8 mouse cellular contexts compared by ENCODE assay signal in the genomic region with DNA sequence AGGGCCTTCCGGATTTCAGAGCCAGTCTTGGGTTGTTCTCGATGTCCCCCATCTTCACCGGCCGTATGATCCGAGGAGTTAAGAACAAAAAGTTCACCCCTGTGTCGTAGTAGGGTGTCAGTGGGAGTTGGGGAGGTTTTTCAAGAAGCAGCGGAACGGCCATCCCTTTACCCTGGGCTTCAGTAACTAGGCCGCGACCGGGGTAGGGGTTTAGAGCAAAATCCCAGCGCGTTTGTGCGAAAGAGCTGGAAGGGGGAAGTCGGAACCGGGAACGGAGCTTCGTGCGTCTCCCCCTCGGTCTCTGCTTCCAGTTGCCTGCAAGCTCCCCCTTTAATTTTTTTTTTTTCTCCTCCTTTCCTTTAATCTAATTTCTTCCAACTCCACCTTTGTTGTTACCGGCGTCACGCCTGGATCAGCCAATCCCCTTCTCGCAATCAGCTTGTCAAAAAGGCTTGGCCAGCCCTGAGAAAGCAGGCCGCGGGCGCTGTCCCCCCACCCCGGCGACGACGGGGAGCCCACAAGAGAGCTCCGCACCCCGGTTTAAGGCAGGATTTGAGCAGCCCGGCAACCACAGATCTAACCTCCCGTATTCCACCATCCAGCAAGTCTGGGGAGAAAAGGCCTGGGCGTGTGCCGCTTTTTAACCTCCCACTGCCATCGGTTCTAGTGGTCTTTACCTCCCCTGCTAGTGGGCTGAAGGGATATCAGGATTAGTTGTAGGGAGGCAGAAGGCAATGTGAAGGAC. TPM values are rescaled to one million over a fixed set of nuclear protein-coding genes. Genes with fewer than 3 reads are reported as not detected.
DNase-seq lines count a peak whose midpoint lies in the region; ATAC-seq lines count a peak whose summit lies in the region.

No protein-coding gene starts in this region.

- no peaks in the 10 kb centered on the region for H3K27me3 ChIP-seq in hindbrain, embryonic 13.5 days

- DNase-seq in R1 (ENCODE audit: low read depth, low spot score), result peak; percentile 84
- peak; percentile 92 to 94 for DNase-seq in cerebellum, postnatal 25 days
- peak; percentile 80 to 86 for DNase-seq in frontal cortex, postnatal 25 days (ENCODE audit: low spot score in 2 of 2)
- peak; percentile 76 to 77 for DNase-seq in layer of hippocampus, postnatal 25 days (ENCODE audit: extremely low spot score in 1 of 2, low spot score in 1 of 2)
- DNase-seq in lung, postnatal 10 days, result peak; percentile 88
- DNase-seq in ovary, postnatal 36 days (ENCODE audit: low spot score), result peak; percentile 82
- DNase-seq in thymus, postnatal 10 days (ENCODE audit: low spot score in 2 of 2), result peak; percentile 52 to 57

- peak overlapping the region; percentile 98 for H3K4me3 ChIP-seq in hindbrain, embryonic 13.5 days

- H3K27ac ChIP-seq in hindbrain, embryonic 13.5 days, result peak overlapping the region; percentile 99

- H3K9ac ChIP-seq in hindbrain, embryonic 13.5 days, result peak overlapping the region; percentile 100

- peak overlapping the region; percentile 80 for H3K4me2 ChIP-seq in hindbrain, embryonic 13.5 days

- H3K4me1 ChIP-seq in hindbrain, embryonic 13.5 days (replicated peaks), result peaks cover 27% of the 10 kb centered on the region

- 1% methylated on average over 38 of the region's 38 CpGs for WGBS in hindbrain, embryonic 13.5 days

- no peaks in the 10 kb centered on the region for H3K9me3 ChIP-seq in hindbrain, embryonic 13.5 days

- peaks cover 5% of the 10 kb centered on the region; the same call in 1 of the 2 replicates for H3K36me3 ChIP-seq in hindbrain, embryonic 13.5 days

- ATAC-seq in hindbrain, embryonic 13.5 days (ENCODE audit: low FRiP score), result peak; percentile 54; the same call in 1 of the 2 replicates

RNA-seq across cellular contexts. Expression of gene Ubtf, which starts 0.6 kb away (rescaled TPM):
- 77.1 and 82.7 TPM in 2 replicates for polyA plus RNA-seq in hindbrain, embryonic 13.5 days (2015; fragmentation: Nextera tagmentation; extraction: Ambion mirVana)
- 100 to 1,000 TPM; 123 to 134 TPM for total RNA-seq in layer of hippocampus, postnatal 25 days (2021)

RNA-seq across cellular contexts. Expression of gene Atxn7l3, which starts 23.7 kb away (rescaled TPM):
- polyA plus RNA-seq in hindbrain, embryonic 13.5 days (2015; fragmentation: Nextera tagmentation; extraction: Ambion mirVana), result 29.2 and 29.9 TPM in 2 replicates
- 100 to 1,000 TPM; 166 to 174 TPM for total RNA-seq in layer of hippocampus, postnatal 25 days (2021)

RNA-seq across cellular contexts. Expression of gene Tmub2, which starts 35.4 kb away (rescaled TPM):
- 81.3 and 82.8 TPM in 2 replicates for polyA plus RNA-seq in hindbrain, embryonic 13.5 days (2015; fragmentation: Nextera tagmentation; extraction: Ambion mirVana)
- total RNA-seq in layer of hippocampus, postnatal 25 days (2021), result 10 to 100 TPM; 64.7 to 71.7 TPM

RNA-seq across cellular contexts. Expression of gene Slc4a1, which starts 45.9 kb away (rescaled TPM):
- 4.4 and 5.0 TPM in 2 replicates for polyA plus RNA-seq in hindbrain, embryonic 13.5 days (2015; fragmentation: Nextera tagmentation; extraction: Ambion mirVana)
- under 1 TPM; 0.31 to 0.81 TPM for total RNA-seq in layer of hippocampus, postnatal 25 days (2021)

RNA-seq across cellular contexts. Expression of gene Asb16, which starts 51.6 kb away (rescaled TPM):
- not detected in 2 replicates for polyA plus RNA-seq in hindbrain, embryonic 13.5 days (2015; fragmentation: Nextera tagmentation; extraction: Ambion mirVana)
- 1 to 10 TPM in 1 of 2 experiments, under 1 TPM in 1; 0.70 to 1.1 TPM for total RNA-seq in layer of hippocampus, postnatal 25 days (2021)

Comparison
In these comparisons a context has a peak if more than half of its experiments do, and no peak if none do; other contexts are left out.
1. Peak in every context shown above with its lines: DNase-seq, ATAC-seq, H3K4me3 ChIP-seq and H3K27ac ChIP-seq.